Mouse (Mus musculus): ENCODE data around the gene Ppm1h. TPM values are rescaled to one million over a fixed set of nuclear protein-coding genes. Genes with fewer than 3 reads are reported as not detected.
A peak's percentile ranks its signal among the peaks of the same experiment; 100 is the strongest.

Ppm1h gene
- polyA plus RNA-seq, 1 experiment from 2014 or later, result 4.9 TPM

DNA sequence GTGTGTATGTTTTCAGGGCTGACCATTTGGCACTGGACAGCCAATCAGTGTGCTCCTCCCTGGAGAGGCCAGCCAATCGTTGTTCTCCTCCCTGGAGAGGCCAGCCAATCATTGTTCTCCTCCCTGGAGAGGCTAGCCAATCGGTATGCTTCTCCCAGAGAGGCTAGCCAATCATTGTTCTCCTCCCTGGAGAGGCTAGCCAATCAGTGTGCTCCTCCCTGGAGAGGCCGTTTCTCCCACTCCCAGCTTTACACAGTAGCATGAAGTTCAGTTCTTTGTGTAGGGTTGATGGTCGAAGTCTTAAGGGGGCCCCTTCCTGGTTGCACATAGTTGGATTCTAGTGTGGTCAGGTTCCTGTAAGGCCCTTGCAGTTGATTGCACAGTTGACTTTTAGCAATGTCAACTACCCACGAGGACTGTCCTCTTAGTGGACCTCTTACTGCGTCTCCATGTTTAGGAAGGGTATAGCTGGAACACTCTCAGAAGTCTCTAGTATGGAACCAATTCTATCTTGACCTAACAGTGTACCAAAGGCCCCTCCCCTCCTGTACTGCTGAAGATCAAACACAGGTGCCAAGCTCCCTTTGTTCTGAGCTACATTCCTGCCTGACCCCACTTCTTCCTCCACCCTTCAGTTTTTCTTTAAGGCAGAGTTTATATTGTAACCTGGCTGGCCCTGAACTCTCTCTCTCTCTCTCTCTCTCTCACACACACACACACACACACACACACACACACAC lies 84.4 kb downstream of the Ppm1h start:
- no peaks in the 10 kb centered on the region for H3K27me3 ChIP-seq (ENCODE audit: control insufficient read depth, insufficient read depth, low read length)
- no peak overlapping the region for H3K27ac ChIP-seq (replicated peaks in 1 of 2; ENCODE audit: control insufficient read depth in 1 of 2, insufficient read depth in 1 of 2, low read depth in 2 of 2, low read length in 2 of 2)
- ATAC-seq (ENCODE audit: insufficient number of reproducible peaks, insufficient read depth, low FRiP score, low read depth), result no peak
- H3K4me1 ChIP-seq (ENCODE audit: control insufficient read depth in 2 of 2, insufficient read depth in 2 of 2, low read length in 2 of 2), result peaks cover 7 to 19% of the 10 kb centered on the region in 2 experiments
- H3K9ac ChIP-seq (ENCODE audit: low read length), result no peak overlapping the region
- no peaks in the 10 kb centered on the region for H3K36me3 ChIP-seq (ENCODE audit: control insufficient read depth, insufficient read depth, low read length)
- no peak overlapping the region for H3K4me3 ChIP-seq (ENCODE audit: control insufficient read depth in 1 of 2, insufficient read depth in 1 of 2, low read depth in 1 of 2, low read length in 2 of 2)
- H3K9me3 ChIP-seq (ENCODE audit: control insufficient read depth, low read length), result no peaks in the 10 kb centered on the region
- WGBS, result 90% methylated on average over 6 of the region's 6 CpGs
- no peak overlapping the region for H3K4me2 ChIP-seq (ENCODE audit: low read length)

DNA sequence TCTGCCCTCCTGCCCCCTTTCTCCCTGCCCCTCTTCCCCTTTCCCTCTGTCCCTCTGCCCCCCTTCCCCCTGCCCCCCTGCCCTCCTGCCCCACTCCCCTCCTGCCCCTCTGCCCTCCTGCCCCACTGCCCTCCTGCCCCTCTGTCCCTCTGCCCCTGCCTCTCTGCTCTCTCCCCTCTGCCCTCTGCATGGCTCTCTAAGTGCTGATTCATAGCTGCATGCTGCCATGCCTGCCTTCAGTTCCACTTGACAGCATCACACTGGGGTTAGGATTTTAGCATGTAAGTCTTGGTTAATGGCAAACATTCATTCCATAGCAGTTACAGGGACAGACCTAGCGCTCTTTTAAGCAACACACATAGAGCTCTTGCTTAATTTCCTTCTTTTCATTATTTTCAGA lies 85.0 kb downstream of the Ppm1h start:
- H3K27me3 ChIP-seq (ENCODE audit: control insufficient read depth, insufficient read depth, low read length), result no peaks in the 10 kb centered on the region
- H3K9ac ChIP-seq (ENCODE audit: low read length), result no peak overlapping the region
- H3K4me1 ChIP-seq (ENCODE audit: control insufficient read depth in 2 of 2, insufficient read depth in 2 of 2, low read length in 2 of 2), result peaks cover 8 to 25% of the 10 kb centered on the region in 2 experiments
- H3K4me3 ChIP-seq (ENCODE audit: control insufficient read depth in 1 of 2, insufficient read depth in 1 of 2, low read depth in 1 of 2, low read length in 2 of 2), result no peak overlapping the region
- no peak overlapping the region for H3K4me2 ChIP-seq (ENCODE audit: low read length)
- ATAC-seq (ENCODE audit: insufficient number of reproducible peaks, insufficient read depth, low FRiP score, low read depth), result no peak
- no peaks in the 10 kb centered on the region for H3K36me3 ChIP-seq (ENCODE audit: control insufficient read depth, insufficient read depth, low read length)
- H3K27ac ChIP-seq (replicated peaks in 1 of 2; ENCODE audit: control insufficient read depth in 1 of 2, insufficient read depth in 1 of 2, low read depth in 2 of 2, low read length in 2 of 2), result no peak overlapping the region
- H3K9me3 ChIP-seq (ENCODE audit: control insufficient read depth, low read length), result no peaks in the 10 kb centered on the region
- WGBS, result 84% methylated on average over 1 of the region's 1 CpGs

DNA sequence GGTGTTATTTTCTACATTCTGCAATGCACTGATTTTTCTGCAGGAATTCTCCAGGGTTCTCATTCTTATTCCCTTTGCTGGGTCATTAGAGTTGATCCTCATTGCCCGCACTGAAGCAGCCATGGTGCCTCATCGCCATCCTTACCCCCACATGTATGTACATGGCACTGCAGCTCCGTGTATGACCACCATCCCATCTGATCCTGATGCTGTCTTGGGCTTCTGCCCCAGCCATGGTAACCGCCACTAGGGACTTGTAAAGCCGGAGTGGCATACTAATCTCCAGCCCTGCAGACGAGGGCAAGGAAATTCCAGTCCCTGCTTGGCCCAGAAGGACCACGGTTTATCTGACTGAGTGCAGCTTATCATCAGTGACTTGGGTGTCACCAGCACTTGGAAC lies 86.1 kb downstream of the Ppm1h start:
- no peak for ATAC-seq (ENCODE audit: insufficient number of reproducible peaks, insufficient read depth, low FRiP score, low read depth)
- H3K36me3 ChIP-seq (ENCODE audit: control insufficient read depth, insufficient read depth, low read length), result no peaks in the 10 kb centered on the region
- H3K9me3 ChIP-seq (ENCODE audit: control insufficient read depth, low read length), result no peaks in the 10 kb centered on the region
- H3K27me3 ChIP-seq (ENCODE audit: control insufficient read depth, insufficient read depth, low read length), result no peaks in the 10 kb centered on the region
- H3K4me3 ChIP-seq (ENCODE audit: control insufficient read depth in 1 of 2, insufficient read depth in 1 of 2, low read depth in 1 of 2, low read length in 2 of 2), result no peak overlapping the region
- H3K27ac ChIP-seq (replicated peaks in 1 of 2; ENCODE audit: control insufficient read depth in 1 of 2, insufficient read depth in 1 of 2, low read depth in 2 of 2, low read length in 2 of 2), result peak overlapping the region in 1 of 2 experiments; percentile 41; a peak in 2 of 4 replicates
- H3K4me2 ChIP-seq (ENCODE audit: low read length), result no peak overlapping the region
- WGBS, result 32% methylated on average over 7 of the region's 7 CpGs
- H3K9ac ChIP-seq (ENCODE audit: low read length), result no peak overlapping the region
- peaks cover 13 to 33% of the 10 kb centered on the region in 2 experiments for H3K4me1 ChIP-seq (ENCODE audit: control insufficient read depth in 2 of 2, insufficient read depth in 2 of 2, low read length in 2 of 2)

DNA sequence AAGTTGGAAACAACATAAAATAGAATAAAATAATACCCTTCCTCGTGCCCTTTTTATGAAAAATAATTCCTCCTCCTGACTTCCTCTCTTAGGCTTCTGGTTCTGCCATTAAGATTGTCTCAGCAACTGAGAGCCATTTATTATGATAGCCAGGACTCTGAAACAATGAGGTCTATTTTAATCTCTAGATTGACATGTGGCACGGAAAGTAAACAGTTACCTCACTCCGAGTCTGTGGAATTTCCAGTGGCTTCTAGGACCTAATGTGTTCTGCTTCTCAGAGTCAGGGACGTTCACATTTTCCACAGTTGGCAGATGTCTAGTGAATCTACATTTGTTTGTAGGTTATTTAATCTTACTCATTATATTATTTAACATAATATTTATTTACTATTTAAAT lies 87.0 kb downstream of the Ppm1h start:
- WGBS, result 10% methylated on average over 4 of the region's 4 CpGs
- Histone ChIP-seq H3K36me3 (ENCODE audit: control insufficient read depth, insufficient read depth, low read length) (no peaks in the 10 kb centered on the region), H3K4me1 (ENCODE audit: control insufficient read depth in 2 of 2, insufficient read depth in 2 of 2, low read length in 2 of 2) (peaks cover 13 to 38% of the 10 kb centered on the region in 2 experiments), H3K27ac (replicated peaks in 1 of 2; ENCODE audit: control insufficient read depth in 1 of 2, insufficient read depth in 1 of 2, low read depth in 2 of 2, low read length in 2 of 2) (peak overlapping the region in 1 of 2 experiments; percentile 57; a peak in 1 of 4 replicates), H3K27me3 (ENCODE audit: control insufficient read depth, insufficient read depth, low read length) (no peaks in the 10 kb centered on the region), H3K9me3 (ENCODE audit: control insufficient read depth, low read length) (no peaks in the 10 kb centered on the region), H3K9ac (ENCODE audit: low read length) (no peak overlapping the region), H3K4me3 (ENCODE audit: control insufficient read depth in 1 of 2, insufficient read depth in 1 of 2, low read depth in 1 of 2, low read length in 2 of 2) (no peak overlapping the region), H3K4me2 (ENCODE audit: low read length) (peak overlapping the region; percentile 32; the same call in 1 of the 2 replicates)
- peak; percentile 46; the same call in 1 of the 2 replicates for ATAC-seq (ENCODE audit: insufficient number of reproducible peaks, insufficient read depth, low FRiP score, low read depth)

DNA sequence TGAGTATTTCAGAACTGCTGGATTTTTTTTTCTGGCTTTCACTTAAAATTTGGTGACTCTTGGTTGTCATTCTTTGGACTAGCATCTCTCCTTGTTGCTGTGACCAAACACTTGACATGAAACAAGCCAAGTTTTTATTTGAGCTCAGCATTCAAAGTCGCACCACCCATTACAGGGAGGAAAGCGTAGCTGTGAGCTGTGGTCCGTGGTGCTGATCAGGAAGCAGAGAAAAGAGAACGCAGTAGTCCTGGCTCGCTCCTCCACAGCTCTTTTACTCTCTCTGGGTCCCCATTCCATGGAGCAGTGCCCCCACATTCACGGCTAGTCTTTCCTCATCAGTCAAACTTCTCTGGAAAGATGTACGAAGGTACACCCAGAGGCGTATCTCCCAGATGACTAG lies 87.4 kb downstream of the Ppm1h start:
- Histone ChIP-seq H3K27me3 (ENCODE audit: control insufficient read depth, insufficient read depth, low read length) (no peaks in the 10 kb centered on the region), H3K4me3 (ENCODE audit: control insufficient read depth in 1 of 2, insufficient read depth in 1 of 2, low read depth in 1 of 2, low read length in 2 of 2) (no peak overlapping the region), H3K9ac (ENCODE audit: low read length) (peak overlapping the region; percentile 12; the same call in 1 of the 2 replicates), H3K27ac (replicated peaks in 1 of 2; ENCODE audit: control insufficient read depth in 1 of 2, insufficient read depth in 1 of 2, low read depth in 2 of 2, low read length in 2 of 2) (peak overlapping the region; percentile 27 to 57; a peak in 3 of 4 replicates), H3K4me1 (ENCODE audit: control insufficient read depth in 2 of 2, insufficient read depth in 2 of 2, low read length in 2 of 2) (peaks cover 13 to 43% of the 10 kb centered on the region in 2 experiments), H3K9me3 (ENCODE audit: control insufficient read depth, low read length) (no peaks in the 10 kb centered on the region), H3K36me3 (ENCODE audit: control insufficient read depth, insufficient read depth, low read length) (no peaks in the 10 kb centered on the region), H3K4me2 (ENCODE audit: low read length) (no peak overlapping the region; the same call in 1 of the 2 replicates)
- WGBS, result 26% methylated on average over 8 of the region's 8 CpGs
- no peak for ATAC-seq (ENCODE audit: insufficient number of reproducible peaks, insufficient read depth, low FRiP score, low read depth)

DNA sequence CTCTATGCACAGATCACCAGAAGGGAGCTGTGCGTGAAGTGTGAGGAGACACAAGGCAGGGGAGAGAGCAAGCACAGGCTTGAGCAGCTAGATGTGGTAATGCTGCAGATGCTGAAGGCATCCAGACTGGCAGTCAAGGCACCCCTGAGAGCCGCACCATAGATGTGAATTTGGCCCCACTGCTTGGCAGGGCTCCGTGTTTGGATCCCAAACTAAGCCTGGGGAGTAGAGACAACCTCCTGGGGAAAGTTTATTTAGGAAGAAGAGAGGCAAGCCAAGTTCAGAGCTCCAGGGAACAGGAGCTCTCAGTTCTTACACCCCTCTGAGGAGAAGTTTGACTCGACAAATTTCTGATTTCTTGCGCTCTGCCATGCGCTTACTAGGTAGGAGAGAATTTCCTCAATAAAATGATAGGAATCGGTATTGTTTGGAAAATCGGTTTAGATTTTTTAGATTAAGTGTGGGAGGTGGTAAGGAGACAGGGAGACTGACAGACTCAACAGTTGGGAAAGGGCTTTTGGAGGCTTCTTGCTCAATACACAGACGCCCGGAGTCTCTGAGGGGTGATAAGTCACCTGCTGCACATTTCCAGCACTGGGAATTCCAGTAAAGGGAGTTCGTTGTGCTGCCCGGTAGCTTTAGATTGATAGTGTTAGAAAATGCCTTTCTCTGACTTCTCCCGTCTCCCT lies 89.8 kb downstream of the Ppm1h start:
- Histone ChIP-seq H3K9ac (ENCODE audit: low read length) (peak overlapping the region; percentile 41; the same call in 1 of the 2 replicates), H3K9me3 (ENCODE audit: control insufficient read depth, low read length) (0 out of 2 replicates have a peak, but pooled peaks cover 3% of the 10 kb centered on the region), H3K27ac (replicated peaks in 1 of 2; ENCODE audit: control insufficient read depth in 1 of 2, insufficient read depth in 1 of 2, low read depth in 2 of 2, low read length in 2 of 2) (peak overlapping the region in 1 of 2 experiments; percentile 19; a peak in 1 of 4 replicates), H3K36me3 (ENCODE audit: control insufficient read depth, insufficient read depth, low read length) (no peaks in the 10 kb centered on the region), H3K4me2 (ENCODE audit: low read length) (no peak overlapping the region), H3K27me3 (ENCODE audit: control insufficient read depth, insufficient read depth, low read length) (no peaks in the 10 kb centered on the region), H3K4me1 (ENCODE audit: control insufficient read depth in 2 of 2, insufficient read depth in 2 of 2, low read length in 2 of 2) (peaks cover 13 to 43% of the 10 kb centered on the region in 2 experiments), H3K4me3 (ENCODE audit: control insufficient read depth in 1 of 2, insufficient read depth in 1 of 2, low read depth in 1 of 2, low read length in 2 of 2) (no peak overlapping the region)
- ATAC-seq (ENCODE audit: insufficient number of reproducible peaks, insufficient read depth, low FRiP score, low read depth), result no peak
- 53% methylated on average over 13 of the region's 13 CpGs for WGBS

DNA sequence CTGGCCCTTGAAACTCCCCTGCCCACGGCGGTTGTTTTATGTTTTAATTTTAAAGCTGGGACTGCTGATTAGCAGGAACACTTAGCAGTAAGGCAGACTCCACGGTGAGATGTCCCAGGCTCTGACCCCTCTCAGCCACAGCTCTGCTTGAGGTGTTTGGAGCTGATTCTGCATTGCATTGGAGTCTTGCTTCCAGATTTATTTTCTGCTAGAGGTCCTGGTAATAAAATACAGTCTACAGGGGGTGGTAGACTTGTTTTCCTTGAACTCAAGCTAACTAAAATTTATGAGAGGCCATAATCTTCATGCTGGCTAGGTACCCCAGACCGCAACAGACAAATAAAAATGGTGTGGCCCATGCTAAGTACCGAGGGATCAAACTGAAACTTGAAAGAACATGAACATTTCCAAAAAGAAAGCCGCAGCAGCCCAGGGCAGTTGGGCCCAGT lies 90.4 kb downstream of the Ppm1h start:
- H3K4me2 ChIP-seq (ENCODE audit: low read length), result no peak overlapping the region
- no peaks in the 10 kb centered on the region for H3K27me3 ChIP-seq (ENCODE audit: control insufficient read depth, insufficient read depth, low read length)
- H3K4me3 ChIP-seq (ENCODE audit: control insufficient read depth in 1 of 2, insufficient read depth in 1 of 2, low read depth in 1 of 2, low read length in 2 of 2), result no peak overlapping the region
- peak overlapping the region; percentile 41; the same call in 1 of the 2 replicates for H3K9ac ChIP-seq (ENCODE audit: low read length)
- 43% methylated on average over 6 of the region's 6 CpGs for WGBS
- H3K36me3 ChIP-seq (ENCODE audit: control insufficient read depth, insufficient read depth, low read length), result no peaks in the 10 kb centered on the region
- H3K9me3 ChIP-seq (ENCODE audit: control insufficient read depth, low read length), result 0 out of 2 replicates have a peak, but pooled peaks cover 3% of the 10 kb centered on the region
- no peak for ATAC-seq (ENCODE audit: insufficient number of reproducible peaks, insufficient read depth, low FRiP score, low read depth)
- H3K27ac ChIP-seq (replicated peaks in 1 of 2; ENCODE audit: control insufficient read depth in 1 of 2, insufficient read depth in 1 of 2, low read depth in 2 of 2, low read length in 2 of 2), result peak overlapping the region in 1 of 2 experiments; percentile 19; a peak in 1 of 4 replicates
- H3K4me1 ChIP-seq (ENCODE audit: control insufficient read depth in 2 of 2, insufficient read depth in 2 of 2, low read length in 2 of 2), result peaks cover 13 to 43% of the 10 kb centered on the region in 2 experiments

All from heart, embryonic 14.5 days (tissue).